In the genomic region with DNA sequence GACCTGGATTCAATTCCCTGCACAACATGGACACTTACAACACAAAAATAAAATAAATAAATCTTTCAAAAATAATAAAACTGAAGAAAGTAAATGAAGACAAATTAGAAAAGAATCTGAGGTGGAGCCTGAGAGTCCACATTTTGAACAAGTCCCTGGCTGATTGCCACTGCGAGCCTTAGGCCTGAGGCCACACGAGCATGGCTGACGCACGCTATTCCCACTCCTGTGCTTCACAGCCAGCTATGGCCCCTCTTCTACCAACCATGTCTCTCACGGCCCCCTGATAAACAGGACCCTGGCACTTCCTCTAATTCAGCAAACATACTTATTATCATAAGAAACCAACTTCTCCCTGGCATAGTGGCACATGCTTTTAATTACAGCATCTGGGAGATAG, we compare ENCODE assay signal across 21 mouse cellular contexts. TPM values are rescaled to one million over a fixed set of nuclear protein-coding genes. Genes with fewer than 3 reads are reported as not detected.
DNase-seq lines count a peak whose midpoint lies in the region; ATAC-seq and TF ChIP-seq lines count a peak whose summit lies in the region.
"Had no signal": no experiment of that assay in that cellular context is flagged by ENCODE, and none has a peak within 500 bp of the region (broad histone marks: within the 10 kb centered on the region; RNA-seq: fewer than 3 reads in every experiment).

No protein-coding gene starts in this region.

- ATAC-seq in liver, embryonic 12.5 days, result no peak
- ATAC-seq in liver, embryonic 16.5 days (ENCODE audit: low read depth), result no peak
- ATAC-seq: forebrain, embryonic 13.5 days; forebrain, postnatal 0 days; hindbrain, postnatal 0 days had no signal

- H3K4me3 ChIP-seq in gastrocnemius, adult 2 months, result no peak overlapping the region
- H3K4me3 ChIP-seq in liver, embryonic 12.5 days, result no peak overlapping the region
- H3K4me3 ChIP-seq in MEL (ENCODE audit: control insufficient read depth in 1 of 2, insufficient read depth in 1 of 2, low read depth in 2 of 2, low read length in 2 of 2), result no peak overlapping the region
- no peak overlapping the region for H3K4me3 ChIP-seq in liver, embryonic 16.5 days (ENCODE audit: low read depth, low read length)
- H3K4me3 ChIP-seq: embryonic facial prominence, embryonic 12.5 days; forebrain, embryonic 13.5 days; heart, embryonic 15.5 days; hindbrain, embryonic 13.5 days had no signal

- H3K9ac ChIP-seq in liver, embryonic 12.5 days, result no peak overlapping the region
- no peak overlapping the region for H3K9ac ChIP-seq in MEL (ENCODE audit: control insufficient read depth, low read depth, low read length, poor library complexity, severe bottlenecking)
- H3K9ac ChIP-seq in liver, embryonic 16.5 days (ENCODE audit: low read depth, low read length), result no peak overlapping the region
- H3K9ac ChIP-seq: embryonic facial prominence, embryonic 12.5 days; forebrain, embryonic 13.5 days; forebrain, postnatal 0 days; heart, embryonic 15.5 days; hindbrain, embryonic 13.5 days had no signal

- 73% methylated on average over 5 of the region's 5 CpGs for WGBS in liver, embryonic 12.5 days (ENCODE audit: insufficient replicate concordance)
- 69% methylated on average over 5 of the region's 5 CpGs for WGBS in liver, embryonic 16.5 days (ENCODE audit: insufficient replicate concordance)

- no peak overlapping the region for H3K4me2 ChIP-seq in liver, embryonic 12.5 days
- H3K4me2 ChIP-seq in liver, embryonic 16.5 days (ENCODE audit: low read depth, low read length), result no peak overlapping the region
- H3K4me2 ChIP-seq: embryonic facial prominence, embryonic 12.5 days; forebrain, embryonic 13.5 days; heart, embryonic 11.5 days; heart, embryonic 15.5 days; hindbrain, embryonic 13.5 days had no signal

- no peak for TF ChIP-seq RAD21 in MEL (IDR thresholded peaks at IDR 0.05; ENCODE audit: low read depth, low read length)

- H3K27ac ChIP-seq in gastrocnemius, adult 2 months, result 0 out of 2 replicates have a peak overlapping the region, but pooled peaks have one; percentile 40
- 0 out of 2 replicates have a peak overlapping the region, but pooled peaks have one; percentile 43 for H3K27ac ChIP-seq in liver, embryonic 12.5 days
- no peak overlapping the region for H3K27ac ChIP-seq in MEL (ENCODE audit: control insufficient read depth, low read depth, low read length)
- H3K27ac ChIP-seq in liver, embryonic 16.5 days (ENCODE audit: low read length), result peak overlapping the region; percentile 46; the same call in 1 of the 2 replicates
- H3K27ac ChIP-seq: embryonic facial prominence, embryonic 12.5 days; forebrain, embryonic 13.5 days; heart, embryonic 15.5 days; hindbrain, embryonic 13.5 days; hindbrain, postnatal 0 days had no signal

- H3K9me3 ChIP-seq in liver, embryonic 12.5 days (replicated peaks), result no peaks in the 10 kb centered on the region
- H3K9me3 ChIP-seq in MEL (replicated peaks; ENCODE audit: insufficient read depth, low read length), result no peaks in the 10 kb centered on the region
- H3K9me3 ChIP-seq in liver, embryonic 16.5 days (replicated peaks; ENCODE audit: control insufficient read depth, low read length), result no peaks in the 10 kb centered on the region
- H3K9me3 ChIP-seq: embryonic facial prominence, embryonic 12.5 days; forebrain, embryonic 13.5 days; heart, embryonic 15.5 days; hindbrain, embryonic 13.5 days had no signal

- H3K4me1 ChIP-seq in liver, embryonic 12.5 days, result peaks cover 67% of the 10 kb centered on the region
- peaks cover 30 to 39% of the 10 kb centered on the region in 2 experiments for H3K4me1 ChIP-seq in MEL (ENCODE audit: control insufficient read depth in 1 of 2, insufficient read depth in 2 of 2, low read length in 2 of 2)
- peaks cover 48% of the 10 kb centered on the region for H3K4me1 ChIP-seq in liver, embryonic 16.5 days (ENCODE audit: control insufficient read depth, low read depth, low read length)

- intact Hi-C loops in gastrocnemius, adult 2 months (cut with DNase I), result no loop called here

- peaks cover 35% of the 10 kb centered on the region for H3K36me3 ChIP-seq in liver, embryonic 12.5 days
- H3K36me3 ChIP-seq in MEL (ENCODE audit: control insufficient read depth in 1 of 2, insufficient read depth in 2 of 2, low read length in 2 of 2), result peaks cover 0 to 26% of the 10 kb centered on the region in 2 experiments; a peak in 2 of 4 replicates
- H3K36me3 ChIP-seq in liver, embryonic 16.5 days (ENCODE audit: control insufficient read depth, insufficient read depth), result peaks cover 8% of the 10 kb centered on the region; the same call in 1 of the 2 replicates
- H3K36me3 ChIP-seq: heart, embryonic 15.5 days had no signal

- no peaks in the 10 kb centered on the region for H3K79me2 ChIP-seq in MEL (ENCODE audit: control insufficient read depth, insufficient read depth, low read length, poor library complexity)

- no peak for DNase-seq in gastrocnemius, adult 2 months
- no peak for DNase-seq in gastrocnemius, postnatal 25 days
- DNase-seq in liver (no peak), MEL (ENCODE audit: low read depth, low spot score) (no peak)
- DNase-seq in spleen, postnatal 4 days (ENCODE audit: low spot score in 2 of 2), result no peak
- DNase-seq: adrenal gland, adult 8-10 months; adrenal gland, postnatal 36 days; cerebellum, adult 2 months; cerebellum, postnatal 14 days; forebrain, postnatal 0 days had no signal

- no peaks in the 10 kb centered on the region for H3K27me3 ChIP-seq in liver, embryonic 12.5 days (replicated peaks)
- no peaks in the 10 kb centered on the region for H3K27me3 ChIP-seq in MEL (ENCODE audit: control insufficient read depth in 1 of 2, insufficient read depth in 2 of 2, low read length in 2 of 2)
- H3K27me3 ChIP-seq in liver, embryonic 16.5 days (ENCODE audit: control insufficient read depth, insufficient read depth, low read depth, low read length), result no peaks in the 10 kb centered on the region
- H3K27me3 ChIP-seq: CH12.LX; embryonic facial prominence, embryonic 12.5 days; forebrain, embryonic 13.5 days; heart, embryonic 15.5 days; hindbrain, embryonic 13.5 days had no signal

- peak; percentile 17; a peak in 1 of 4 replicates for TF ChIP-seq EP300 in MEL (IDR thresholded peaks at IDR 0.05; ENCODE audit: low read depth in 1 of 2, low read length in 2 of 2)

- TF ChIP-seq POLR2A in MEL (IDR thresholded peaks at IDR 0.05; ENCODE audit: control insufficient read depth in 1 of 2, insufficient read depth in 1 of 2, low read depth in 1 of 2, low read length in 2 of 2, poor library complexity in 1 of 2), result no peak

- TF ChIP-seq CTCF in gastrocnemius, adult 2 months (IDR thresholded peaks at IDR 0.05), result no peak
- TF ChIP-seq CTCF in MEL (IDR thresholded peaks at IDR 0.05 in 2 of 3, conservative IDR thresholded peaks at IDR 0.05 in 1 of 3; ENCODE audit: control insufficient read depth in 1 of 3, insufficient read depth in 1 of 3, low read depth in 2 of 3, low read length in 3 of 3, poor library complexity in 1 of 3, severe bottlenecking in 1 of 3), result no peak

TF ChIP-seq in MEL, 35 proteins besides CTCF, POLR2A, EP300 and RAD21 (continues in another document):
- TF ChIP-seq MYB (IDR thresholded peaks at IDR 0.05; ENCODE audit: low read depth, low read length) (no peak), TAL1 (IDR thresholded peaks at IDR 0.05; ENCODE audit: low read length) (peak; percentile 45), E2F4 (IDR thresholded peaks at IDR 0.05; ENCODE audit: borderline replicate concordance, low read depth, low read length) (no peak)

RNA-seq across cellular contexts. Expression of gene Gp9, which starts 8.7 kb away (rescaled TPM):
- total RNA-seq in gastrocnemius, adult 2 months (2021), result not detected
- total RNA-seq in gastrocnemius, postnatal 25 days (2021), result not detected
- polyA plus RNA-seq in liver, embryonic 12.5 days (2016; fragmentation: Nextera tagmentation; extraction: Ambion mirVana), result 40.9 and 44.2 TPM in 2 replicates
- total RNA-seq in MEL (2012; rRNA removed), result 2.4 and 3.9 TPM in 2 replicates
- polyA plus RNA-seq in MEL (2012; ENCODE audit: insufficient read depth in 1 of 2, insufficient read length in 2 of 2, low read depth in 1 of 2, low replicate concordance in 2 of 2, missing spikeins in 1 of 2), result 10 to 100 TPM in 1 of 2 experiments, not detected in 1; 11.1 TPM
- polyA plus RNA-seq in liver, embryonic 16.5 days (2015; fragmentation: Nextera tagmentation; extraction: Ambion mirVana), result 24.8 and 26.2 TPM in 2 replicates
- total RNA-seq: adrenal gland, postnatal 36 days; CH12.LX; gastrocnemius, adult 18-20 months; gastrocnemius, postnatal 36 days; hindbrain, postnatal 0 days had no signal

RNA-seq across cellular contexts. Expression of gene Rab43, which starts 25.3 kb away (rescaled TPM):
- total RNA-seq in gastrocnemius, adult 2 months (2021), result 1 to 10 TPM; 3.9 to 4.9 TPM
- total RNA-seq in gastrocnemius, postnatal 25 days (2021), result 1 to 10 TPM; 5.3 to 8.3 TPM
- 28.6 and 30.5 TPM in 2 replicates for polyA plus RNA-seq in liver, embryonic 12.5 days (2016; fragmentation: Nextera tagmentation; extraction: Ambion mirVana)
- 3.1 and 4.0 TPM in 2 replicates for total RNA-seq in MEL (2012; rRNA removed)
- polyA plus RNA-seq in MEL (2012; ENCODE audit: insufficient read depth in 1 of 2, insufficient read length in 2 of 2, low read depth in 1 of 2, low replicate concordance in 2 of 2, missing spikeins in 1 of 2), result 10 to 100 TPM in 1 of 2 experiments, not detected in 1; 13.2 TPM
- polyA plus RNA-seq in liver, embryonic 16.5 days (2015; fragmentation: Nextera tagmentation; extraction: Ambion mirVana), result 32.4 and 34.8 TPM in 2 replicates

RNA-seq across cellular contexts. Expression of gene Gm45140, which starts 49.0 kb away (rescaled TPM):
- total RNA-seq in gastrocnemius, adult 2 months (2021), result 1 to 10 TPM in 1 of 2 experiments, under 1 TPM in 1; 0.45 to 1.7 TPM
- total RNA-seq in gastrocnemius, postnatal 25 days (2021), result under 1 TPM in 1 of 2 experiments, not detected in 1; 0.59 TPM
- polyA plus RNA-seq in liver, embryonic 12.5 days (2016; fragmentation: Nextera tagmentation; extraction: Ambion mirVana), result 5.0 and 7.1 TPM in 2 replicates
- total RNA-seq in MEL (2012; rRNA removed), result 9.6 and 9.9 TPM in 2 replicates
- 10 to 100 TPM in 1 of 2 experiments, not detected in 1; 26.2 TPM for polyA plus RNA-seq in MEL (2012; ENCODE audit: insufficient read depth in 1 of 2, insufficient read length in 2 of 2, low read depth in 1 of 2, low replicate concordance in 2 of 2, missing spikeins in 1 of 2)
- polyA plus RNA-seq in liver, embryonic 16.5 days (2015; fragmentation: Nextera tagmentation; extraction: Ambion mirVana), result 4.5 and 4.6 TPM in 2 replicates
- total RNA-seq: hindbrain, postnatal 0 days had no signal

RNA-seq across cellular contexts. Expression of gene Isy1, which starts 52.0 kb away (rescaled TPM):
- total RNA-seq in gastrocnemius, adult 2 months (2021), result 10 to 100 TPM; 17.7 to 21.1 TPM
- 10 to 100 TPM; 17.8 to 20.4 TPM for total RNA-seq in gastrocnemius, postnatal 25 days (2021)
- 59.5 and 62.4 TPM in 2 replicates for polyA plus RNA-seq in liver, embryonic 12.5 days (2016; fragmentation: Nextera tagmentation; extraction: Ambion mirVana)
- 60.5 and 64.5 TPM in 2 replicates for total RNA-seq in MEL (2012; rRNA removed)
- polyA plus RNA-seq in MEL (2012; ENCODE audit: insufficient read depth in 1 of 2, insufficient read length in 2 of 2, low read depth in 1 of 2, low replicate concordance in 2 of 2, missing spikeins in 1 of 2), result 100 to 1,000 TPM in 1 of 2 experiments, not detected in 1; 115 TPM
- 17.5 and 24.2 TPM in 2 replicates for polyA plus RNA-seq in liver, embryonic 16.5 days (2015; fragmentation: Nextera tagmentation; extraction: Ambion mirVana)

RNA-seq across cellular contexts. Expression of gene Efcc1, which starts 56.0 kb away (rescaled TPM):
- under 1 TPM; 0.70 to 0.82 TPM for total RNA-seq in gastrocnemius, adult 2 months (2021)
- total RNA-seq in gastrocnemius, postnatal 25 days (2021), result 1 to 10 TPM; 1.0 to 1.2 TPM
- 0.51 and 0.63 TPM in 2 replicates for polyA plus RNA-seq in liver, embryonic 12.5 days (2016; fragmentation: Nextera tagmentation; extraction: Ambion mirVana)
- total RNA-seq in MEL (2012; rRNA removed), result 0.27 TPM in 1 of 2 replicates, not detected in the other
- 1 to 10 TPM in 1 of 2 experiments, not detected in 1; 1.2 TPM for polyA plus RNA-seq in MEL (2012; ENCODE audit: insufficient read depth in 1 of 2, insufficient read length in 2 of 2, low read depth in 1 of 2, low replicate concordance in 2 of 2, missing spikeins in 1 of 2)
- 0.18 and 0.23 TPM in 2 replicates for polyA plus RNA-seq in liver, embryonic 16.5 days (2015; fragmentation: Nextera tagmentation; extraction: Ambion mirVana)
- total RNA-seq: CH12.LX had no signal
- polyA plus RNA-seq: heart, embryonic 11.5 days had no signal
